Mouse (Mus musculus) adrenal gland, adult (tissue): ENCODE measurements around the gene Ip6k2.

Source experiments
- DNase-seq, 2 experiments: peaks; one replicate each; pipeline ENCODE4 v3.0.0; 2022 to 2023; ENCODE audit warnings: low spot score in 1 of 2; ENCODE audit not compliant: inconsistent age in 2 of 2

Gene Ip6k2

GRCm38 (mm10) chr9:108781891-108782290, 1.7 kb upstream of the Ip6k2 start:
- DNase-seq: peak in 1 of 2 experiments; percentile 23

GRCm38 (mm10) chr9:108782836-108783547, 604 bp upstream of the Ip6k2 start:
- DNase-seq: no peak

GRCm38 (mm10) chr9:108785416-108785815, 1.8 kb downstream of the Ip6k2 start:
- DNase-seq: peak in 1 of 2 experiments; percentile 71

- peak in 1 of 2 experiments; percentile 31 for DNase-seq
Observed at GRCm38 (mm10) chr9:108786494-108786893, 2.9 kb downstream of the Ip6k2 start.

- peak in 1 of 2 experiments; percentile 24 for DNase-seq
Observed at GRCm38 (mm10) chr9:108787080-108787479, 3.5 kb downstream of the Ip6k2 start.

GRCm38 (mm10) chr9:108788713-108789112, 5.1 kb downstream of the Ip6k2 start:
- peak in 1 of 2 experiments; percentile 25 for DNase-seq

- DNase-seq: no peak
Observed at GRCm38 (mm10) chr9:108792307-108792706, 8.7 kb downstream of the Ip6k2 start.

GRCm38 (mm10) chr9:108792730-108793129, 9.1 kb downstream of the Ip6k2 start:
- no peak for DNase-seq

- DNase-seq: no peak
Observed at GRCm38 (mm10) chr9:108795281-108795680, 11.7 kb downstream of the Ip6k2 start.

- DNase-seq: peak; percentile 73 to 87
Observed at GRCm38 (mm10) chr9:108795762-108796161, 12.2 kb downstream of the Ip6k2 start.

GRCm38 (mm10) chr9:108796351-108796981, 12.9 kb downstream of the Ip6k2 start:
- DNase-seq: peak; percentile 64 to 82

GRCm38 (mm10) chr9:108797477-108797876, 13.9 kb downstream of the Ip6k2 start:
- DNase-seq: no peak

- DNase-seq: peak in 1 of 2 experiments; percentile 39
Observed at GRCm38 (mm10) chr9:108798508-108799075, 15.0 kb downstream of the Ip6k2 start.

GRCm38 (mm10) chr9:108799564-108799963, 16.0 kb downstream of the Ip6k2 start:
- peak in 1 of 2 experiments; percentile 34 for DNase-seq

- DNase-seq: no peak
Observed at GRCm38 (mm10) chr9:108805768-108806167, 22.2 kb downstream of the Ip6k2 start.

- no peak for DNase-seq
Observed at GRCm38 (mm10) chr9:108806379-108806778, 22.8 kb downstream of the Ip6k2 start.

- DNase-seq: peak in 1 of 2 experiments; percentile 31
Observed at GRCm38 (mm10) chr9:108806831-108807230, 23.2 kb downstream of the Ip6k2 start.

GRCm38 (mm10) chr9:108807674-108808073, 24.1 kb downstream of the Ip6k2 start:
- no peak for DNase-seq

- peak; percentile 96 to 99 for DNase-seq
Observed at GRCm38 (mm10) chr9:108808163-108808665, 24.6 kb downstream of the Ip6k2 start, which contains the start of gene Nckipsd. TSS of gene Nckipsd (plus strand) at chr9:108808368.

- DNase-seq: peak in 1 of 2 experiments; percentile 65
Observed at GRCm38 (mm10) chr9:108809188-108809587, 25.6 kb downstream of the Ip6k2 start.

- DNase-seq: peak in 1 of 2 experiments; percentile 33
Observed at GRCm38 (mm10) chr9:108809723-108810122, 26.1 kb downstream of the Ip6k2 start.

GRCm38 (mm10) chr9:108810516-108810915, 26.9 kb downstream of the Ip6k2 start:
- DNase-seq: peak in 1 of 2 experiments; percentile 38
